Mouse (Mus musculus) T-cell, adult 66 days (primary cell): ENCODE results near the gene Hoxc12. TPM values are rescaled to one million over a fixed set of nuclear protein-coding genes. Genes with fewer than 3 reads are reported as not detected.

Source experiments
- total RNA-seq, 2 experiments: library from RNA; stranded (reverse); gene quantifications; 3 replicates in 1 of 2; 4 replicates in 1 of 2; pipeline ENCODE4 v1.2.4; 2023

The Hoxc12 gene
- total RNA-seq = not detected

DNA sequence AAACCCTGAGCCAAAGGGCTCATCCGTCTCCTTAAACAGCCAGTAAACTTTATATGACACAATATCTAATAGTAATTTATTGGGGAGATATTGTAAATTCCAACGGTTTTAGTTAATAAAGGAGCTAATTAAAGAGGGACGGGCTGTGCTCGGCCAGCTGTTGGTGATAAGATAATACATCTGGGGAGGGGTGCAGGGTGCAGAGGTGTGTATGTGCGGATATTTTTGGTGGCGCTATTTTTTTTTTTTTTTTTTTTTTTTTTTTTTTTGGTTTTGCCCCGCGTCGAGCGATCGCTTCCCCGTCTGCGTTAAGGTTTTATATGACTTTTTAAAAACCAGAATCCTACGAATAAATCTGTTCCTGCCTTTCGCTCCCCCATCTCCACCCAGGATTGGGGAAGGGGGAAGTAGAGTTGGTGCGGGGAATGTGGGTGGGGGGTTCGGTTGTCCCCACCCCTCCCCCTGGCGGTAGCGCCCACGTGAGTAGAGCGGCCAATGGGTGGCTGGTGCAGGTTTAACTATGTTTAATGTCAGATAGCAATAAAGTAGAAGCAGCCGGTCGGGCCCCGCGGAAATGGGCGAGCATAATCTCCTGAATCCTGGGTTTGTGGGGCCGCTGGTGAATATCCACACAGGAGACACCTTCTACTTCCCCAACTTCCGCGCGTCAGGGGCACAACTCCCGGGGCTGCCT, at the start of gene Hoxc12:
TSS of gene Hoxc12 (plus strand) at position 479 of the 694 bp plus-strand sequence.

DNA sequence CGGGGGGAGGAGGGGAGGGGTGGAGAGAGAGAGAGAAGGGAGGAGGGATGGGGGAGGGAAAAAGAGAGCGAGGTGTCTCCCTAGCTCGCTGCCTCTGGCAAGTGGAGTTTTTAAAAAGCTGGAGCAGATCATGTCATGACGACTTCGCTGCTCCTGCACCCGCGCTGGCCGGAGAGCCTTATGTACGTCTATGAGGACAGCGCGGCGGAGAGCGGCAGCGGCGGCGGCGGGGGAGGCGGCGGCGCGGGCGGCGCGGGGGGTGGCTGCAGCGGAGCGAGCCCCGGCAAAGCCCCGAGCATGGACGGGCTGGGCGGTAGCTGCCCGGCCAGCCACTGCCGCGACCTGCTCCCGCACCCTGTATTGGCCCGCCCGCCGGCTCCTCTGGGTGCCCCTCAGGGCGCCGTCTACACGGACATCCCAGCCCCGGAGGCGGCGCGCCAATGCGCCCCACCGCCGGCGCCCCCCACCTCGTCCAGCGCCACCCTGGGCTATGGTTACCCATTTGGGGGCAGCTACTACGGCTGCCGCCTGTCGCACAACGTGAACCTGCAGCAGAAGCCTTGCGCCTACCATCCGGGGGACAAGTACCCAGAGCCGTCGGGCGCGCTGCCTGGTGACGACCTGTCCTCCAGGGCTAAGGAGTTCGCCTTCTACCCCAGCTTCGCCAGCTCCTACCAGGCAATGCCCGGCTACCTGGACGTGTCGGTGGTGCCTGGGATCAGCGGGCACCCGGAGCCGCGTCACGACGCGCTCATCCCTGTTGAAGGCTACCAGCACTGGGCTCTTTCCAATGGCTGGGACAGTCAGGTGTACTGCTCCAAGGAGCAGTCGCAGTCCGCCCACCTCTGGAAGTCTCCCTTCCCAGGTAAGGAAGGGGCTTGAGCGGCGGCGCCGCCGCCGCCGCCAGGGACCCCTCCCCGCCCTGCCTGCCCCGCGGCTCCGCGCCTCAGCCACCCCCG, 15.2 kb upstream of the Hoxc12 start, which contains the start of gene Hoxc13:
TSS of gene Hoxc13 (plus strand) at position 51 of the 959 bp plus-strand sequence.

DNA sequence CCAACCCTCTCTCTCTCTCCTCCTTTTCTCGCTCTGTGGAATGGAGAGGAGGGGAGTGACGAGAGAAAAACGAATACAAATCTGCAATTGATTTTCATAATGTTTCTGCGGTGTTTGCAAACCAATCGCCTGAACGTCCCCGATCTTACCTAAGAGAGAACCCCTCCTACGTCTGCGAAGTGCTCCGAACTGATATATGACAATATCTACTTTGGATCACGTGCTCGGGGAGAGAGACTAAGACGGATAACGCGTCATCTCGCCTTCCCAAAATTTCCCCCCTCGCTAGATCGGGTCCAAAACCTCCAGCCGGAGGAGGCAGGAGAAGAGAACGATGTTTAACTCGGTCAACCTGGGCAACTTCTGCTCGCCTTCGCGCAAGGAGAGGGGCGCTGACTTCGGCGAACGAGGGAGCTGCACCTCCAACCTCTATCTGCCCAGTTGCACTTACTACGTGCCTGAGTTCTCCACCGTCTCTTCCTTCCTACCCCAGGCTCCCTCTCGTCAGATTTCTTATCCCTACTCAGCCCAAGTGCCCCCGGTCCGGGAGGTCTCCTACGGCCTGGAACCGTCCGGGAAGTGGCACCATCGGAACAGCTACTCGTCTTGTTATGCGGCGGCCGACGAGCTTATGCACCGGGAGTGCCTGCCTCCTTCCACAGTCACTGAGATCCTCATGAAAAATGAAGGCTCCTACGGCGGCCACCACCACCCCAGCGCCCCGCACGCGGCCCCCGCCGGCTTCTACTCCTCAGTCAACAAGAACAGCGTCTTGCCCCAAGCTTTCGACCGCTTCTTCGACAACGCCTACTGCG, 17.8 kb downstream of the Hoxc12 start, which contains the start of gene Hoxc11:
TSS of gene Hoxc11 (plus strand) at position 236 of the 815 bp plus-strand sequence.

DNA sequence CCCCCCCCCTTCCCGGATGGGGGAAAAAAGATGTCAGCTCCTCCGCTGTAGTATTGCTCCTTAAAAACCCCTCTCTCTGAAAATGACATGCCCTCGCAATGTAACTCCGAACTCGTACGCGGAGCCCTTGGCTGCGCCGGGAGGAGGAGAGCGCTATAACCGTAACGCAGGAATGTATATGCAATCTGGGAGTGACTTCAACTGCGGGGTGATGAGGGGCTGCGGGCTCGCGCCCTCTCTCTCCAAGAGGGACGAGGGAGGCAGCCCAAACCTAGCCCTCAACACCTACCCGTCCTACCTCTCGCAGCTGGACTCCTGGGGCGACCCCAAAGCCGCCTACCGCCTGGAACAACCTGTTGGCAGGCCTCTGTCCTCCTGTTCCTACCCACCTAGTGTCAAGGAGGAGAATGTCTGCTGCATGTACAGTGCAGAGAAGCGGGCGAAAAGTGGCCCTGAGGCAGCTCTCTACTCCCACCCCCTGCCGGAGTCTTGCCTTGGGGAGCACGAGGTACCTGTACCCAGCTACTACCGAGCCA, 30.3 kb downstream of the Hoxc12 start, which contains the start of gene Hoxc10:
TSS of gene Hoxc10 (plus strand) at position 21 of the 536 bp plus-strand sequence.

DNA sequence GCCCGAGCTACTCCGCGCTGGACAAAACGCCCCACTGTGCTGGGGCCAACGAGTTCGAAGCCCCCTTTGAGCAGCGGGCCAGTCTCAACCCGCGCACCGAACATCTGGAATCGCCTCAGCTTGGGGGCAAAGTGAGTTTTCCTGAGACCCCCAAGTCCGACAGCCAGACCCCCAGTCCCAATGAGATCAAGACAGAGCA, 30.7 kb downstream of the Hoxc12 start, which contains the start of gene Hoxc5:
TSS of gene Hoxc5 (plus strand) at position 132 of the 199 bp plus-strand sequence.

DNA sequence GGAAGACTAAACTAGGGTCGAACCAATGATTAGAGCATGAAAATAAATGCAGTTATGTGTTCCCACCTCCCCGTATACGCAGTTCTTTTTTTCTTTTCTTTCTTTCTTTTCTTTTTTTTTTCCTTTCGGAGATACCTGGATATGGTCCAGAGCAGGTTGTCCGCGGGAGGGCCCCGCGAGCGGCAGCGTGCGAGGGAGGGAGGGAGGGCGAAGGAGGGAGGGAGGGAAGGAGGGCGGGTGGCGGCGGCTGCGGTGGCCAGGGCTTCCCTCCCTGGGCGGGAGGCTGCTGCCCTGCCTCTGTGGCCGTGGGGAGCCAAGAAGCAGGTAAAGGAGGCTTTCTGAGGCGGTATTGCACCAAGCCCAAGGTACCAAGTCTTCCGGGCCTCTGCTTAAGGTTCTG, 39.6 kb downstream of the Hoxc12 start, which contains the start of gene Hoxc9:
TSS of gene Hoxc9 (plus strand) at position 269 of the 400 bp plus-strand sequence.

Other genes with a start within 250 kb of the Hoxc12 start
- gene Calcoco1, start 214.6 kb upstream of the Hoxc12 start, total RNA-seq = 10 to 100 TPM; 46.0 to 49.3 TPM
- not detected for gene Hoxc13, start 15.7 kb upstream of the Hoxc12 start, total RNA-seq
- not detected for gene Hoxc11, start 17.7 kb downstream of the Hoxc12 start, total RNA-seq
- not detected for gene Hoxc10, start 30.0 kb downstream of the Hoxc12 start, total RNA-seq
- gene Hoxc5, start 30.7 kb downstream of the Hoxc12 start, total RNA-seq = not detected
- not detected for gene Hoxc9, start 39.7 kb downstream of the Hoxc12 start, total RNA-seq
- gene Hoxc8, start 53.9 kb downstream of the Hoxc12 start, total RNA-seq = not detected
- gene Hoxc6, start 61.5 kb downstream of the Hoxc12 start, total RNA-seq = not detected
- gene Hoxc4, start 82.2 kb downstream of the Hoxc12 start, total RNA-seq = not detected
- 10 to 100 TPM in 1 of 2 experiments, 1 to 10 TPM in 1; 8.2 to 11.7 TPM for gene Smug1, start 230.3 kb downstream of the Hoxc12 start, total RNA-seq